Mouse (Mus musculus): ENCODE measurements at regions not wholly inside any gene's neighbourhood (a gene's known extent, or its start where the extent isn't known, plus 50 kb on each side); places are given as distances from the start of the nearest gene placed in this dataset.

DNA sequence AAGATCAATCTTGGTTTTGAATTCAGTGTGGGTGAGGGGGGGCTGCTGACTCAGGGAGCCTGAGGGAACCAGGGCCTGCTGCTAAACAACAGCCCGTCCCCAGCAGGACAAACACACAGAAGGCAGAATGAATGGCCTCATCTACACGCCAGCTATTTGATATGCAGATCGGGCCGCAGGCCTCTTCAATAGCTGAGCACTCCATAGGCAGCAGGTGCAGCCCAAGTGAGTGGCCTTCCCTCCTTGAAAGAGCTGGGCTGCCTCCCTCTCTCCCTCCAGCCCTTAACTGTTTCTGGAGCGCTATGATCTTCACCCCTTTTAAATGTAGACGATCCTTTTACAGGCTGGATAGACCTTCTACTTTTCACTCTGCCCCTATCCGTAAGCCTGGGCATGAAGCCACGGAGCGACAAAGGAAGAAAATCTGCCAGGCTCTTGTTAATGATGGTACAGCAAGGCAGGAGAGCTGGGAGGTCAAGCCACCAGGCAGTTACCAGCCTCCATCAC, 277.3 kb downstream of the Sox11 start:
- TF ChIP-seq CTCF (IDR thresholded peaks at IDR 0.05; ENCODE audit: low read depth, low read length) (no peak), GATA2 (IDR thresholded peaks at IDR 0.05; ENCODE audit: borderline replicate concordance, low read depth, low read length) (no peak), GATA1 (IDR thresholded peaks at IDR 0.05; ENCODE audit: borderline replicate concordance, low read length) (no peak)
